Mouse (Mus musculus) forebrain, embryonic 10.5 days (tissue): Measurements from ENCODE around the gene Cfap54. TPM values are rescaled to one million over a fixed set of nuclear protein-coding genes. Genes with fewer than 3 reads are reported as not detected.

Experiments
- DNase-seq: peaks from one replicate; pipeline ENCODE4 v3.0.0-alpha.2; 2017; ENCODE audit warnings: low spot score; ENCODE audit errors: extremely low spot score
- H3K27ac ChIP-seq: fragments of 300-500 bp; sonication (generic); 2 replicates; pipeline ENCODE4 v1.5.1; 2016; ENCODE audit warnings: mild to moderate bottlenecking
- H3K27me3 ChIP-seq: fragments of 300-500 bp; sonication (generic); 2 replicates; pipeline ENCODE4 v1.6.1; 2016; ENCODE audit warnings: mild to moderate bottlenecking; ENCODE audit not compliant: poor library complexity, severe bottlenecking
- H3K36me3 ChIP-seq: fragments of 300-500 bp; sonication (generic); replicated peaks from 2 replicates; pipeline ENCODE4 v1.6.1; 2016; ENCODE audit warnings: mild to moderate bottlenecking, moderate library complexity
- H3K4me1 ChIP-seq: fragments of 300-500 bp; sonication (generic); 2 replicates; pipeline ENCODE4 v1.6.1; 2016
- H3K4me3 ChIP-seq: fragments of 300-500 bp; sonication (generic); 2 replicates; pipeline ENCODE4 v1.5.1; 2016; ENCODE audit warnings: mild to moderate bottlenecking, moderate library complexity
- H3K9me3 ChIP-seq: fragments of 300-500 bp; sonication (generic); 2 replicates; pipeline ENCODE4 v1.6.1; 2016; ENCODE audit warnings: mild to moderate bottlenecking, moderate library complexity
- WGBS: fragments of 180-500 bp; shearing (Covaris S2); methylation state at CpG from one replicate; pipeline ENCODE4 v1.1.7; 2016; 5-methylcytosine and 5-hydroxymethylcytosine counted together
- polyA plus RNA-seq: library from polyadenylated mRNA; unstranded; fragments of >200 nt; fragmentation: Nextera tagmentation; extraction: Ambion mirVana; gene quantifications from 2 replicates; pipeline ENCODE4 v1.2.1, GENCODE M21; 2016

Cfap54 gene
- polyA plus RNA-seq, 1 experiment from 2014 or later, result 1.3 TPM

DNA sequence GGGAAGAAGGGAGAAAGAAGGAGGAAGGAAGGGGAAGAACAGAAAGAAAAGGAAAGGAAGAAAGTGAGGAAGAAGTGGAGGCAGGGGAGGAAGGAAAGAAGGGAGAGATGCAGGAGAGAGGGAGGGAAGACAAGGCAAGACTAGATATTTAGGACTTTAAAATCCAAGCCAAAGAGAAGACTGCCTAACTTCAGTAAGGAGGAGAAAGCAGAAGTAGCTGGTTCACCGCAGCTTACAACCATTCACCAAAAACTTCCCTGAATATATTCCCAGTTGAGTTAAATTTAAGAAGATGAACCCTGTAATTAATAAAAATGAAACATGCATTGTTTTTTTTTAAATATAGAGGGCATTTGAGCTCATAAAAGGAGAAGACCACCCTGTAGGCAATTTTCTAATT, 34.3 kb upstream of the Cfap54 start:
- no peaks in the 10 kb centered on the region for H3K27me3 ChIP-seq
- H3K4me1 ChIP-seq, result no peaks in the 10 kb centered on the region; the same call in 1 of the 2 replicates
- H3K9me3 ChIP-seq, result no peaks in the 10 kb centered on the region
- H3K4me3 ChIP-seq, result no peak overlapping the region
- DNase-seq, result no peak
- 93% methylated on average over 1 of the region's 1 CpGs for WGBS
- H3K36me3 ChIP-seq, result no peaks in the 10 kb centered on the region
- no peak overlapping the region for H3K27ac ChIP-seq

- H3K4me1 ChIP-seq, result no peaks in the 10 kb centered on the region; the same call in 1 of the 2 replicates
- no peak for DNase-seq
- no peaks in the 10 kb centered on the region for H3K27me3 ChIP-seq
- H3K27ac ChIP-seq, result no peak overlapping the region
- no peak overlapping the region for H3K4me3 ChIP-seq
- H3K36me3 ChIP-seq, result no peaks in the 10 kb centered on the region
- no peaks in the 10 kb centered on the region for H3K9me3 ChIP-seq
- 74% methylated on average over 1 of the region's 1 CpGs for WGBS
Measured at GRCm38 (mm10) chr10:93114782-93115181, 33.4 kb upstream of the Cfap54 start.

DNA sequence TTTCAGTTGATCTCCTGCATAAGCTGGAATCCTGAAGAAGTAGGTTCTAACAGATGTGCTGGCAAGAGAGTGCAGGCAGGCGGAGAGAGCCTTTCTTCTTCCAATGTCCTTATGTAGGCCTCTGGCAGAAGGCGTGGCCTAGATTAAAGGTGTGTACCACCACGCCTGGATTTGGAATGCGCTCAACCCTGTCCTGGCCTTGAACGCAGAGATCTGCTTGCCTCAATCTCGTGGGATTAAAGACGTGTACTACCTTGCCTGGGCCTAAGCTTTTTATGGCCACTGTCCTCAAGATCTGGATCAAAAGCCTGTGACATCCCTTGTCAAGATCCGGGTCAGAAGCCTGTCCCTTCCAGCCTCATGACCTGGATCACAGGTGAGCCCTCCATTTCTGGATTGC, 32.5 kb upstream of the Cfap54 start:
- Histone ChIP-seq H3K27me3 (no peaks in the 10 kb centered on the region), H3K9me3 (no peaks in the 10 kb centered on the region), H3K36me3 (no peaks in the 10 kb centered on the region), H3K4me3 (no peak overlapping the region), H3K4me1 (no peaks in the 10 kb centered on the region; the same call in 1 of the 2 replicates), H3K27ac (no peak overlapping the region)
- WGBS, result 87% methylated on average over 8 of the region's 8 CpGs
- no peak for DNase-seq

- 88% methylated on average over 6 of the region's 6 CpGs for WGBS
Measured at GRCm38 (mm10) chr10:93112021-93112420, 30.6 kb upstream of the Cfap54 start.

GRCm38 (mm10) chr10:93111412-93111811, 30.0 kb upstream of the Cfap54 start:
- Histone ChIP-seq H3K36me3 (no peaks in the 10 kb centered on the region), H3K9me3 (no peaks in the 10 kb centered on the region), H3K4me1 (no peaks in the 10 kb centered on the region; the same call in 1 of the 2 replicates), H3K4me3 (no peak overlapping the region), H3K27ac (no peak overlapping the region), H3K27me3 (no peaks in the 10 kb centered on the region)
- DNase-seq, result no peak
- 81% methylated on average over 8 of the region's 8 CpGs for WGBS

More at GRCm38 (mm10) chr10:93112021-93112420, 30.6 kb upstream of the Cfap54 start:
- Histone ChIP-seq H3K27me3 (no peaks in the 10 kb centered on the region), H3K4me3 (no peak overlapping the region), H3K4me1 (no peaks in the 10 kb centered on the region; the same call in 1 of the 2 replicates), H3K9me3 (no peaks in the 10 kb centered on the region), H3K36me3 (no peaks in the 10 kb centered on the region), H3K27ac (no peak overlapping the region)
- DNase-seq, result no peak

- 82% methylated on average over 7 of the region's 7 CpGs for WGBS
- H3K36me3 ChIP-seq, result no peaks in the 10 kb centered on the region
Measured at GRCm38 (mm10) chr10:93105358-93105757, 23.9 kb upstream of the Cfap54 start.

DNA sequence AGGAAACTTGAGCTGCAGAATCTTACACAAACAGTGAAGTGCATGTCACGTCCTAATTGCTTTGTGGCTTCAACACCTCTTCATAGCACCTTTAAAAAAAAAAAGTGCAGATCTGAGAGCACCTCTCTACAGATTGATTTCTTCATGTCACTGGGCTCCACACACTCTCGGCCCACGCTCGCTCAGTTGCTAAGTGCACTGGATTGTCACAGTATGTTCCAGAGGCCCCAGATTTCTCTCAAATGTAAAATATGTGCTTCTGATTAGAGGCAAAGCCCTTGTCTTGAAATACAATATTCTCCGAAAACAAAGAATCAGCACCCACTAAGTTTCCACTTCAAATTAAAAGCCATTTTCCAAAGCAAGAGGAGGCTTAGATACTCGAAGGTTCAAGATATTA, 22.9 kb upstream of the Cfap54 start:
- no peaks in the 10 kb centered on the region for H3K9me3 ChIP-seq
- H3K36me3 ChIP-seq, result no peaks in the 10 kb centered on the region
- H3K27ac ChIP-seq, result no peak overlapping the region
- H3K4me3 ChIP-seq, result no peak overlapping the region
- no peak for DNase-seq
- no peaks in the 10 kb centered on the region for H3K27me3 ChIP-seq
- no peaks in the 10 kb centered on the region for H3K4me1 ChIP-seq
- WGBS, result 87% methylated on average over 6 of the region's 6 CpGs

More at GRCm38 (mm10) chr10:93105358-93105757, 23.9 kb upstream of the Cfap54 start:
- no peak for DNase-seq
- Histone ChIP-seq H3K27me3 (no peaks in the 10 kb centered on the region), H3K27ac (no peak overlapping the region), H3K4me3 (no peak overlapping the region), H3K9me3 (no peaks in the 10 kb centered on the region), H3K4me1 (no peaks in the 10 kb centered on the region)

DNA sequence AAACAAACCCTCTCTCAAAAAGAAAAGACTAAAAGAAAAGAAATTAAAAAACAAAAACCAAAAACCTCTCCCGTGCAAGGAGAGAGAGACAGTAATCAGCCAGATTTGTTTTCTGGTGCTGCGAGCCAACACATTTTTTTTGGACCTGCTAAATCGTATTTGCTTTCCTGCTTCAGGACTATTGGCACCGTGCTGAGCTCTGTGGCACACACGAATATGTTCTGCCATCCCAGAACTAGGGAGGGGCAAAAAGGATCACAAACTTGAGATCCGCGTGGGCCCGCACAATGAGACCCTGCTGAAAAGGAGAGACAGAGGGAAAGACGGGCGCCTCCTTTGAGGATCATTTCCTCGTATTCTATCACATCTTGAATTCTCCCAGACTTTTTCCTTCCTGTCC, 22.3 kb upstream of the Cfap54 start:
- H3K27ac ChIP-seq, result no peak overlapping the region
- DNase-seq, result no peak
- whole genome bisulfite sequencing, result 87% methylated on average over 11 of the region's 11 CpGs
- no peaks in the 10 kb centered on the region for H3K27me3 ChIP-seq
- no peaks in the 10 kb centered on the region for H3K4me1 ChIP-seq
- no peak overlapping the region for H3K4me3 ChIP-seq
- H3K9me3 ChIP-seq, result no peaks in the 10 kb centered on the region
- H3K36me3 ChIP-seq, result no peaks in the 10 kb centered on the region

DNA sequence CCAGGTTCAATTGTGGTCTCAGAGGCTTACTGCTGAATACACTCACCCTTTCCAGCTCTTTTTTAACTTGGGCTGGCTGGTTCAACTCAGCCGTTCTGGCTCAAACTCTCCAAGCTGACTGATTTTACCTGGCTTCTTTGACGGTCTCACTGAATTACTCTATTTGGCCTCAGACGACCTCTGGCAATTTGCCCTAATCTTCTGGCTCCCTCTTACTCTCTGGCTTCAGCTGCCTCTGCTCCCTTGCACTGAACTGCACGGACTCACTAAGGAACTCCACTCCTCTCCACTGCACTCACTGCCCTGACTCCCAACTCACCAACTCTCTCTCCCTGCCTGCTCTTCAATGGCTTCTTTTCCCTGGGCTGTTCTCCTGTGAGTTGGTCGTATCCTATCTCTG, 20.9 kb upstream of the Cfap54 start:
- Histone ChIP-seq H3K4me3 (no peak overlapping the region), H3K27ac (no peak overlapping the region), H3K4me1 (no peaks in the 10 kb centered on the region), H3K9me3 (no peaks in the 10 kb centered on the region), H3K36me3 (no peaks in the 10 kb centered on the region), H3K27me3 (no peaks in the 10 kb centered on the region)
- no peak for DNase-seq
- 74% methylated on average over 5 of the region's 5 CpGs for WGBS

DNA sequence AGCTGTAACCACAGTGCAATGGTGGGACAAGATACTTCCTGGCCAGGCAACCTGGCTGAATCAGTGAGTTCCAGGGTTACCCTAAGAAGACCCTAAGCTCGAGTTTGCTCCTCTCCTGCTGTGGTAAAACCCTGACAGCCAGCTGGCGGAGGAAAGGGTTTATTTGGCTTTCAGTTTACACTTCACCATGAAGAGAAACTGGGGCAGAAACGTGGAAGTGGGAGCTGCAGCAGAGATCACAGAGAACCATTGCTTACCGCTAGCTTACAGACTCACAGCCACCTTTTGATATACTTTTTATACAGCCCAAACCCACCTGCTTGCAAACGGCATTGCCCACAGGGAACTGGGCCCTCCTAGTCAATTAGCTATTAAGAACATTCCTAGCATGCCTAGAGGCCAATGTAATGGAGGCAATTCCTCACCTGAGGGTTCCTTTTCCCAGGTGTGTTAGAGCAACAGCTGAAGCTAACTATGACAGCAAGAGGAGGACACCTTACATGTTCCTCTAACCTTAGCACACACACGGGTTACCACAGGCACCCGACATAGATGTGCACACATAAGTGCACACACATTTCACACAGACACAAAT, 16.9 kb upstream of the Cfap54 start:
- Histone ChIP-seq H3K4me1 (no peaks in the 10 kb centered on the region), H3K36me3 (no peaks in the 10 kb centered on the region), H3K4me3 (no peak overlapping the region), H3K27me3 (no peaks in the 10 kb centered on the region), H3K27ac (no peak overlapping the region), H3K9me3 (no peaks in the 10 kb centered on the region)
- WGBS, result 72% methylated on average over 7 of the region's 7 CpGs
- no peak for DNase-seq

GRCm38 (mm10) chr10:93097439-93097838, 16.0 kb upstream of the Cfap54 start:
- H3K36me3 ChIP-seq, result no peaks in the 10 kb centered on the region
- no peaks in the 10 kb centered on the region for H3K4me1 ChIP-seq
- no peaks in the 10 kb centered on the region for H3K27me3 ChIP-seq
- 94% methylated on average over 7 of the region's 7 CpGs for WGBS
- no peak for DNase-seq
- no peak overlapping the region for H3K4me3 ChIP-seq
- no peaks in the 10 kb centered on the region for H3K9me3 ChIP-seq
- no peak overlapping the region for H3K27ac ChIP-seq

DNA sequence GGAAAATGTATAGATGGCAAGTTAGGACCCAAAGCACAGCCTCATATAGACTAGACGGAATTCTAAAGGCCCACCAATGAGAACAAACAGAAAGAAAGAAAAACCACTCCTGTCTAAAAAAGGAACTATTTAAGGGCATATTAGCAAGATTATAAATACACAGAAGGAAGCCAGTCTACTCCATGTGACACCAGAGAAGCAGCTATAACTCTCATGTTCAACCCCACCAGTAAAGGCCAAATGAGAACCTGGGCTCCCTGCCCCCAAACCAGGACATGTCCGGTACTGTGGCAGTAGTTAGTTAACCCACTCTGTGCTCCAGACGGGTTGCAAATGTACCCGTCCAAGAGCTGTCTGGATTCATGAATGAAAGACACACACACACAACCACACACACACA, 14.4 kb upstream of the Cfap54 start:
- no peaks in the 10 kb centered on the region for H3K4me1 ChIP-seq
- H3K27ac ChIP-seq, result no peak overlapping the region
- no peak for DNase-seq
- H3K4me3 ChIP-seq, result no peak overlapping the region
- H3K36me3 ChIP-seq, result no peaks in the 10 kb centered on the region
- H3K9me3 ChIP-seq, result no peaks in the 10 kb centered on the region
- H3K27me3 ChIP-seq, result no peaks in the 10 kb centered on the region
- 84% methylated on average over 4 of the region's 4 CpGs for WGBS

DNA sequence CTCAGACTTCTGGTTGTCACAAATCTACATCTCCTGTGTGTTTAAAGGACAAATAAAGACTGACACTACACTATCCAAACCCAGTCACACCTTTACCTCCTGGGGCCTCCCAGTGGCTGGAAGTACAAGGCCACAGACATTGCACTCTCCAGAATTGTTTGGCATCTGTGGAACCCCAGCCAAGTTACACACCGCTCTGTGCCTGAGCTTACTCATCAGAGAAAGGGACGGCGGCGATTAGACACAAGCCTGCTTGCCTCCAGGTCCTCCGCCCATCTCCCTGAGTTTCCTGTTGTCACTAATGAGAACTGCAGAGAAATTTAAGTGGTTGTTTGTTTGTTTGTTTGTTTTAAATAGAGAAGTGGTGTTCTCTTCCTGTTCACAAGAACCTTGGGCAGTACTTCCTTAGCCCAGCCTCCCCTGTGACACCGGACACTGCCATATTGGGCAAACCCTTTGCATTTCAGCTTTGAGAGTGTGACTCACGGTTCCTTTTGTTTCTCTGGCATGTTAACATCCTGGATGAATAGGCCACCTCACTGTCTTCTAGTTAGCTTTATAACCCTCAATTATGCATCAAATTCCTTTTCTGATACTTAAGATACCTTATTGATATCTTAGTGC, 13.7 kb upstream of the Cfap54 start:
- 84% methylated on average over 7 of the region's 7 CpGs for WGBS
- DNase-seq, result no peak
- Histone ChIP-seq H3K4me3 (no peak overlapping the region), H3K36me3 (no peaks in the 10 kb centered on the region), H3K27ac (no peak overlapping the region), H3K27me3 (no peaks in the 10 kb centered on the region), H3K9me3 (no peaks in the 10 kb centered on the region), H3K4me1 (no peaks in the 10 kb centered on the region)
